Mouse (Mus musculus) layer of hippocampus, adult 11-12 months (tissue): ENCODE data around the gene Camk2b.

ENCODE experiments used
- DNase-seq: peaks from one replicate; pipeline ENCODE4 v3.0.0; 2022; ENCODE audit warnings: low spot score

Camk2b gene

GRCm38 (mm10) chr11:5981323-5981722, 84.8 kb downstream of the Camk2b start:
- DNase-seq: no peak

- DNase-seq: no peak
These were observed 85.6 kb downstream of the Camk2b start for GRCm38 (mm10) chr11:5980561-5980960.

GRCm38 (mm10) chr11:5980108-5980507, 86.1 kb downstream of the Camk2b start:
- no peak for DNase-seq

GRCm38 (mm10) chr11:5979088-5979487, 87.1 kb downstream of the Camk2b start:
- no peak for DNase-seq

GRCm38 (mm10) chr11:5976106-5976505, 90.1 kb downstream of the Camk2b start:
- DNase-seq: no peak

- DNase-seq: no peak
These were observed 91.1 kb downstream of the Camk2b start for GRCm38 (mm10) chr11:5975068-5975467.

- no peak for DNase-seq
These were observed 92.1 kb downstream of the Camk2b start for GRCm38 (mm10) chr11:5974053-5974452.

- DNase-seq: no peak
These were observed 93.0 kb downstream of the Camk2b start for GRCm38 (mm10) chr11:5973151-5973550.

GRCm38 (mm10) chr11:5971202-5971601, 95.0 kb downstream of the Camk2b start:
- DNase-seq: no peak

- DNase-seq: no peak
These were observed 97.9 kb downstream of the Camk2b start for GRCm38 (mm10) chr11:5968223-5968622.

GRCm38 (mm10) chr11:5966751-5967150, 99.4 kb downstream of the Camk2b start:
- no peak for DNase-seq

GRCm38 (mm10) chr11:5965865-5966264, 100.3 kb downstream of the Camk2b start:
- DNase-seq: no peak

GRCm38 (mm10) chr11:5960051-5960450, 106.1 kb downstream of the Camk2b start:
- DNase-seq: no peak

GRCm38 (mm10) chr11:5955546-5956276, 110.5 kb downstream of the Camk2b start, which contains the start of gene Ykt6:
TSS of gene Ykt6 (plus strand) at chr11:5955693.
- DNase-seq: peak; percentile 94

- DNase-seq: no peak
These were observed 111.1 kb downstream of the Camk2b start for GRCm38 (mm10) chr11:5954965-5955504.

GRCm38 (mm10) chr11:5954435-5954834, 111.7 kb downstream of the Camk2b start:
- DNase-seq: no peak

GRCm38 (mm10) chr11:5953130-5953765, 112.9 kb downstream of the Camk2b start:
- DNase-seq: no peak

GRCm38 (mm10) chr11:5952501-5952900, 113.7 kb downstream of the Camk2b start:
- no peak for DNase-seq

- peak; percentile 17 for DNase-seq
These were observed 116.4 kb downstream of the Camk2b start, which contains the start of gene Gck for GRCm38 (mm10) chr11:5949586-5950352. TSS of gene Gck (minus strand) at chr11:5950081.

GRCm38 (mm10) chr11:5948546-5949250, 117.5 kb downstream of the Camk2b start:
- DNase-seq: no peak

GRCm38 (mm10) chr11:5947796-5948195, 118.4 kb downstream of the Camk2b start:
- DNase-seq: no peak

GRCm38 (mm10) chr11:5945096-5945495, 121.1 kb downstream of the Camk2b start:
- no peak for DNase-seq
